Mouse (Mus musculus) heart, adult 2 months (tissue): ENCODE data around the gene Cpne9.

ENCODE experiments used
- CTCF ChIP-seq: fragments of 200-600 bp; IDR thresholded peaks from 2 replicates; pipeline ENCODE4 v1.8.1; 2022; ENCODE audit warnings: antibody characterized with exemption, mild to moderate bottlenecking, moderate library complexity
- POLR2A ChIP-seq: fragments of 200-500 bp; IDR thresholded peaks from 2 replicates; pipeline ENCODE4 v1.6.1; 2011; ENCODE audit warnings: mild to moderate bottlenecking, low read depth, low read length, control low read depth; ENCODE audit not compliant: insufficient read depth

- TF ChIP-seq POLR2A: no peak
- TF ChIP-seq CTCF: no peak
Measured at GRCm38 (mm10) chr6:113352820-113353219, 70.7 kb downstream of the Cpne9 start.
